Mouse (Mus musculus): ENCODE measurements around the gene Serinc4. TPM values are rescaled to one million over a fixed set of nuclear protein-coding genes. Genes with fewer than 3 reads are reported as not detected.
"Not testable (repeated sequence)": the region's sequence is repeated elsewhere in the genome, so short reads cannot be mapped to it uniquely, and the experiment has no call there.

Serinc4 gene
- polyA plus RNA-seq (2015; fragmentation: Nextera tagmentation; extraction: Ambion mirVana): 0.11 and 1.1 TPM in 2 replicates

GRCm38 (mm10) chr2:121456692-121457642 lies at the start of gene Serinc4:
Gene Serinc4 (minus strand): TSS chr2:121456781.
- H3K27ac ChIP-seq (ENCODE audit: low read length): peak within 1 kb of the TSS; percentile 80
- peaks cover 11% of the 10 kb centered on the region for H3K36me3 ChIP-seq (ENCODE audit: control insufficient read depth, insufficient read depth, low read length)
- peak within 1 kb of the TSS; percentile 75 for H3K4me3 ChIP-seq (ENCODE audit: low read length)
- peaks cover 13% of the 10 kb centered on the region for H3K4me1 ChIP-seq (replicated peaks; ENCODE audit: control insufficient read depth, insufficient read depth, low read length)
- peak within 1 kb of the TSS; percentile 75 for H3K4me2 ChIP-seq (ENCODE audit: low read depth, low read length)
- no peaks in the 10 kb centered on the region for H3K9me3 ChIP-seq (ENCODE audit: control insufficient read depth, low read length)
- peak; percentile 93 for ATAC-seq (ENCODE audit: low read depth)
- no peaks in the 10 kb centered on the region for H3K27me3 ChIP-seq (ENCODE audit: control insufficient read depth, insufficient read depth, low read depth, low read length)
- WGBS: 4% methylated on average over 41 of the region's 41 CpGs
- H3K9ac ChIP-seq (ENCODE audit: low read length): peak within 1 kb of the TSS; percentile 85

- not testable (repeated sequence) for H3K27ac ChIP-seq (ENCODE audit: low read length); H3K9me3 ChIP-seq (ENCODE audit: control insufficient read depth, low read length); H3K27me3 ChIP-seq (ENCODE audit: control insufficient read depth, insufficient read depth, low read depth, low read length); H3K9ac ChIP-seq (ENCODE audit: low read length); H3K4me1 ChIP-seq (replicated peaks; ENCODE audit: control insufficient read depth, insufficient read depth, low read length); ATAC-seq (ENCODE audit: low read depth); H3K4me2 ChIP-seq (ENCODE audit: low read depth, low read length); H3K36me3 ChIP-seq (ENCODE audit: control insufficient read depth, insufficient read depth, low read length); H3K4me3 ChIP-seq (ENCODE audit: low read length)
- 76% methylated on average over 2 of the region's 6 CpGs for WGBS
Measured at GRCm38 (mm10) chr2:121501550-121501949, 45.0 kb upstream of the Serinc4 start.

- H3K27ac ChIP-seq (ENCODE audit: low read length); H3K4me3 ChIP-seq (ENCODE audit: low read length); H3K9ac ChIP-seq (ENCODE audit: low read length); H3K36me3 ChIP-seq (ENCODE audit: control insufficient read depth, insufficient read depth, low read length); ATAC-seq (ENCODE audit: low read depth); H3K4me1 ChIP-seq (replicated peaks; ENCODE audit: control insufficient read depth, insufficient read depth, low read length); H3K4me2 ChIP-seq (ENCODE audit: low read depth, low read length); H3K9me3 ChIP-seq (ENCODE audit: control insufficient read depth, low read length); H3K27me3 ChIP-seq (ENCODE audit: control insufficient read depth, insufficient read depth, low read depth, low read length): not testable (repeated sequence)
- WGBS: 89% methylated on average over 1 of the region's 2 CpGs
Measured at GRCm38 (mm10) chr2:121484403-121484802, 27.8 kb upstream of the Serinc4 start.

GRCm38 (mm10) chr2:121483576-121483975 lies 27.0 kb upstream of the Serinc4 start:
- H3K4me2 ChIP-seq (ENCODE audit: low read depth, low read length): no peak overlapping the region
- WGBS: 74% methylated on average over 8 of the region's 8 CpGs
- H3K9ac ChIP-seq (ENCODE audit: low read length): no peak overlapping the region
- no peaks in the 10 kb centered on the region for H3K36me3 ChIP-seq (ENCODE audit: control insufficient read depth, insufficient read depth, low read length)
- no peaks in the 10 kb centered on the region for H3K4me1 ChIP-seq (replicated peaks; ENCODE audit: control insufficient read depth, insufficient read depth, low read length)
- no peaks in the 10 kb centered on the region for H3K27me3 ChIP-seq (ENCODE audit: control insufficient read depth, insufficient read depth, low read depth, low read length)
- H3K4me3 ChIP-seq (ENCODE audit: low read length): no peak overlapping the region
- H3K9me3 ChIP-seq (ENCODE audit: control insufficient read depth, low read length): no peaks in the 10 kb centered on the region
- ATAC-seq (ENCODE audit: low read depth): no peak
- no peak overlapping the region for H3K27ac ChIP-seq (ENCODE audit: low read length)

- not testable (repeated sequence) for H3K4me3 ChIP-seq (ENCODE audit: low read length); ATAC-seq (ENCODE audit: low read depth); H3K27ac ChIP-seq (ENCODE audit: low read length); H3K4me1 ChIP-seq (replicated peaks; ENCODE audit: control insufficient read depth, insufficient read depth, low read length); H3K36me3 ChIP-seq (ENCODE audit: control insufficient read depth, insufficient read depth, low read length); H3K4me2 ChIP-seq (ENCODE audit: low read depth, low read length); H3K27me3 ChIP-seq (ENCODE audit: control insufficient read depth, insufficient read depth, low read depth, low read length); H3K9ac ChIP-seq (ENCODE audit: low read length); H3K9me3 ChIP-seq (ENCODE audit: control insufficient read depth, low read length)
- 80% methylated on average over 13 of the region's 13 CpGs for WGBS
Measured at GRCm38 (mm10) chr2:121480916-121481315, 24.3 kb upstream of the Serinc4 start.

- no peak for ATAC-seq (ENCODE audit: low read depth)
- H3K4me2 ChIP-seq (ENCODE audit: low read depth, low read length): no peak overlapping the region
Measured at GRCm38 (mm10) chr2:121480498-121480897, 23.9 kb upstream of the Serinc4 start.

GRCm38 (mm10) chr2:121477491-121478266 lies 21.1 kb upstream of the Serinc4 start:
- WGBS: 85% methylated on average over 3 of the region's 3 CpGs

More at GRCm38 (mm10) chr2:121480498-121480897, 23.9 kb upstream of the Serinc4 start:
- no peaks in the 10 kb centered on the region for H3K9me3 ChIP-seq (ENCODE audit: control insufficient read depth, low read length)
- H3K36me3 ChIP-seq (ENCODE audit: control insufficient read depth, insufficient read depth, low read length): no peaks in the 10 kb centered on the region
- 53% methylated on average over 3 of the region's 3 CpGs for WGBS
- H3K4me3 ChIP-seq (ENCODE audit: low read length): no peak overlapping the region
- no peak overlapping the region for H3K27ac ChIP-seq (ENCODE audit: low read length)
- no peaks in the 10 kb centered on the region for H3K27me3 ChIP-seq (ENCODE audit: control insufficient read depth, insufficient read depth, low read depth, low read length)
- no peak overlapping the region for H3K9ac ChIP-seq (ENCODE audit: low read length)
- no peaks in the 10 kb centered on the region for H3K4me1 ChIP-seq (replicated peaks; ENCODE audit: control insufficient read depth, insufficient read depth, low read length)

GRCm38 (mm10) chr2:121475306-121475705 lies 18.7 kb upstream of the Serinc4 start:
- H3K27me3 ChIP-seq (ENCODE audit: control insufficient read depth, insufficient read depth, low read depth, low read length): not testable (repeated sequence)

More at GRCm38 (mm10) chr2:121477491-121478266, 21.1 kb upstream of the Serinc4 start:
- H3K36me3 ChIP-seq (ENCODE audit: control insufficient read depth, insufficient read depth, low read length): no peaks in the 10 kb centered on the region
- H3K9me3 ChIP-seq (ENCODE audit: control insufficient read depth, low read length): no peaks in the 10 kb centered on the region
- H3K9ac ChIP-seq (ENCODE audit: low read length): no peak overlapping the region
- no peak overlapping the region for H3K27ac ChIP-seq (ENCODE audit: low read length)
- H3K4me1 ChIP-seq (replicated peaks; ENCODE audit: control insufficient read depth, insufficient read depth, low read length): no peaks in the 10 kb centered on the region
- H3K27me3 ChIP-seq (ENCODE audit: control insufficient read depth, insufficient read depth, low read depth, low read length): no peaks in the 10 kb centered on the region
- no peak overlapping the region for H3K4me2 ChIP-seq (ENCODE audit: low read depth, low read length)
- no peak for ATAC-seq (ENCODE audit: low read depth)
- no peak overlapping the region for H3K4me3 ChIP-seq (ENCODE audit: low read length)

GRCm38 (mm10) chr2:121474180-121474535 lies 17.6 kb upstream of the Serinc4 start:
- Histone ChIP-seq H3K36me3 (ENCODE audit: control insufficient read depth, insufficient read depth, low read length) (no peaks in the 10 kb centered on the region), H3K27me3 (ENCODE audit: control insufficient read depth, insufficient read depth, low read depth, low read length) (no peaks in the 10 kb centered on the region), H3K27ac (ENCODE audit: low read length) (peak overlapping the region; percentile 61), H3K9me3 (ENCODE audit: control insufficient read depth, low read length) (no peaks in the 10 kb centered on the region), H3K4me3 (ENCODE audit: low read length) (peak overlapping the region; percentile 69), H3K9ac (ENCODE audit: low read length) (peak overlapping the region; percentile 76), H3K4me2 (ENCODE audit: low read depth, low read length) (peak overlapping the region; percentile 70), H3K4me1 (replicated peaks; ENCODE audit: control insufficient read depth, insufficient read depth, low read length) (no peaks in the 10 kb centered on the region)
- no peak; the same call in 1 of the 2 replicates for ATAC-seq (ENCODE audit: low read depth)
- WGBS: 28% methylated on average over 8 of the region's 8 CpGs

More at GRCm38 (mm10) chr2:121475306-121475705, 18.7 kb upstream of the Serinc4 start:
- not testable (repeated sequence) for H3K4me1 ChIP-seq (replicated peaks; ENCODE audit: control insufficient read depth, insufficient read depth, low read length); H3K9me3 ChIP-seq (ENCODE audit: control insufficient read depth, low read length); H3K27ac ChIP-seq (ENCODE audit: low read length); H3K36me3 ChIP-seq (ENCODE audit: control insufficient read depth, insufficient read depth, low read length); H3K9ac ChIP-seq (ENCODE audit: low read length); H3K4me2 ChIP-seq (ENCODE audit: low read depth, low read length); ATAC-seq (ENCODE audit: low read depth); H3K4me3 ChIP-seq (ENCODE audit: low read length)
- 95% methylated on average over 2 of the region's 2 CpGs for WGBS

Measured in lung, embryonic 16.5 days (tissue).